Mouse (Mus musculus): ENCODE measurements at regions not wholly inside any gene's neighbourhood (a gene's known extent, or its start where the extent isn't known, plus 50 kb on each side); places are given as distances from the start of the nearest gene placed in this dataset.

DNA sequence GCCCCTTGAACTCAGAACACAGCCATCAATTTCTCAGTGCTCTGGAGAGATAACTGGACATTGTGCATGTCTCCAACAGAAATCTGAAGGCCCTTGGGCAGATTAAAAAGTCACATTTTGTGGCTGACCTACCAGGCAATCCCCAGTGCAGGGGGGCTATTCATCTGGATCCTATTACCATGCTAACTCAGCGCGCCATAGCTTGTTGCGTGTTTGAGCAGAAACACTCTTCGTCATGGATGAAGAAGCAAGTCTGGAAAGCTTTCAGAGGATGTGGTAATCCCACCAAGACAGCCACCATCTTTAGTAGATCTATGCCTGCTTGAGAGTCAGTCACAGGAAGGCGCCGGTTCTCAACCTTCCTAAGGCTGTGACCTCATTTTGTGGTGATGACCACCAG is 243.9 kb downstream of the Sipa1l2 start:
- DNase-seq (ENCODE audit: low read depth, low spot score): no peak

DNA sequence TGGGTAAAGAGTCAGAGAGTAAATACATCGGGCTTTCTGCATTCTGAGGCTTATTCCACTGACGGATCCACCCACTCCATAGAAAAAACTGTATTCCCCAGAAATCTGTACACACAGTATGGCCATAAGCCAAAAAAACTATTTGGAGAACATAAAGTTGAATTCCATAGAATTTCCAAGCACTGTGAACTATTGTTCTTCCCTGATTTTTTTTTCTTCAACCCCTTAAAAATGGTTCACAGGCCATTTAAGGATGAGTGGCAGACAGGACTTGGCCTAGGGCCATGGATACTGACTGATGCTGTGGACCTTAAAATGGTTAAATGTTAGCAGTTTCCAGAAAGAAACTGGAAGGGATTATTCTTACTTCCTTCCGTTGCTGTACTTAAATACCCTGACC is 247.0 kb downstream of the Sipa1l2 start:
- DNase-seq (ENCODE audit: low read depth, low spot score): no peak

DNA sequence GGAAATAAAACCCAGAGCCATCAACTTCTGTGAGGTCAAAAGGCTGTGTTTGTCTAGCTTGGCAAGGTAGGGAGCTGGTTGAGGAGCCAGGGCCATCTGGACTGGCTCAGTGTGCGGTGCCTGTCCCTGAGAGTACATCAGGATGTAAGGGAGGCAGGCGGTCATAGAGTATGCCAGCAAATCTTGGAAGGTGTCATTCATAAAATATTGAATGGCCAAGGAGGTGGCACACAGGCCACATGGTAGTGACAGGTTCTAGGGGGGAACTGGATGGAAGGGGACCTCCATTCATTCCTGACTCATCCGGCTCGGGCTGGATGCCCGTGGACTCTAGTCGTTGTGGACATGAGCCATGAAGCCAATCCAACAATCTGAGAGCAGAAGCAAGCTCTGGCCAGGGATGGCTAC is 252.0 kb downstream of the Sipa1l2 start:
- no peak for DNase-seq (ENCODE audit: low read depth, low spot score)

DNA sequence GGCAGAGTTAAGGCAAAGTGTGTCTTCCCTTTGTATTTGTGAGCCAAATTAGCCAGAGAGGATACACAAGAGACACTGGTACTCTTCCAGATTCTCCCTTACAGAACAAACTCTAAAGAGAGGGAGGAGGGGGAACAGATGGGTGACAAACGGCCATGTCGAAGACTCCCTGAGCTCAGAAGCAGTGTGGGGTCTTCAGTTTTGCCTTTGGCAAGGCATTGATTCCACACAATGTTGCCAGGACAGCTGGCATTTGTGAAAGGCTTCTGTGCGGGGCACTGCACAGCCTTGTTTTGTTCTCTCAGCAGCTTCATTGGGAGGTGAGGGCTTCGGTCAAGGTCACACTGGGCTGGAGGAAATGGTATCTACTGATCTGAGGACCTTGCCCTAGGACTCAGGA is 253.9 kb downstream of the Sipa1l2 start:
- no peak for DNase-seq (ENCODE audit: low read depth, low spot score)

DNA sequence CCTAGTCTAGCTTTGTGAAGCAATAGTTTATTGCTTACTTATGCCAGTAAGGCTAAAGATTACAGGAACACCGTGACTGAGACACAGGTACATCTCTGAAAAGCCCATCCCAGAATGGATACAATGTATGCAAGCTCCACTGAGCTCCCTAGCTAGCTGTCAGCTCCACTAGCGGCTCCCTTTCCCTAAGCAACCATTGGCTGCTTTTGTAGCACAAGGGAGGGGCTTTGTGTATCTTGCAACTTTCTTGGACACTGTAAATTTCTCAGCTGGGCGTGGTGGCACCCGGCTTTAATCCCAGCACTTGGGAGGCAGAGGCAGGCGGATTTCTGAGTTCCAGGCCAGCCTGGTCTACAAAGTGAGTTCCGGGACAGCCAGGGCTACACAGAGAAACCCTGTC is 254.6 kb downstream of the Sipa1l2 start:
- no peak for DNase-seq (ENCODE audit: low read depth, low spot score)

DNA sequence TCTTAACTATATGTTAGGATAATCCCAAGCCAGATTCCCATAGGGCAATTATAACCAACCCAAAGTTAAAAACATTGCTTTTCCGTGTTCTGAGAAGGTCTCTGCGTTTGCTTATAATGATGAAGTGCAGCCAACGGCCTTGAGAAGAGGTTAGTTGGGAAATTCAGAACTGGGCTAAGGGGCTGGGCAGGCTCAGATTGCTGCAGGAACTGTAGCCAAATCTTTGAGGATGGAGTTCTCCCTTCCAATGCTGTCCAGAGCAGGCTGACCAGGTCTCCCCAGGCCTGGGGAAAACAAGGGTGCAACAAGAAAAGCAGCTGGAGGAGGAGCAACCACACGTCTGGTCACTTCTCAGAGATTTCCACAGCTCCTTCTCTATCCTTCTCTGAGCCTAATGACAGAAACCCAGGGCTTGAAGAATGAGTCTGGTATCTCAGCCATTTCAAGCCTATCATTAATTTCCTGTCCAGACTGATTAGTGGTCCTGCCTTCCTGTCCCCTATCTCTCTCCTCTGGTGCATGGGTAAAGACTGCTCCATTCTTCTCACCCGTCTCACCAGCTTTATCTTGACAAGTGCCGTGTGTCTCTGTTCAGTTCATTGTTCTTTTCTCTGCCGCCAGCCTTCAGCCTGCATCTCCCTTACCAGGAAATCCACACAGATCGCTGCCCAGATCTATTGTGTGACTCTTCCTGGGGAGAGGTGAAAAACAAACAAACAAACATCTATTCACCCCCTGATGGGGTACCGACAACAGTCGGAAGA is 255.2 kb downstream of the Sipa1l2 start:
- DNase-seq (ENCODE audit: low read depth, low spot score): no peak

DNA sequence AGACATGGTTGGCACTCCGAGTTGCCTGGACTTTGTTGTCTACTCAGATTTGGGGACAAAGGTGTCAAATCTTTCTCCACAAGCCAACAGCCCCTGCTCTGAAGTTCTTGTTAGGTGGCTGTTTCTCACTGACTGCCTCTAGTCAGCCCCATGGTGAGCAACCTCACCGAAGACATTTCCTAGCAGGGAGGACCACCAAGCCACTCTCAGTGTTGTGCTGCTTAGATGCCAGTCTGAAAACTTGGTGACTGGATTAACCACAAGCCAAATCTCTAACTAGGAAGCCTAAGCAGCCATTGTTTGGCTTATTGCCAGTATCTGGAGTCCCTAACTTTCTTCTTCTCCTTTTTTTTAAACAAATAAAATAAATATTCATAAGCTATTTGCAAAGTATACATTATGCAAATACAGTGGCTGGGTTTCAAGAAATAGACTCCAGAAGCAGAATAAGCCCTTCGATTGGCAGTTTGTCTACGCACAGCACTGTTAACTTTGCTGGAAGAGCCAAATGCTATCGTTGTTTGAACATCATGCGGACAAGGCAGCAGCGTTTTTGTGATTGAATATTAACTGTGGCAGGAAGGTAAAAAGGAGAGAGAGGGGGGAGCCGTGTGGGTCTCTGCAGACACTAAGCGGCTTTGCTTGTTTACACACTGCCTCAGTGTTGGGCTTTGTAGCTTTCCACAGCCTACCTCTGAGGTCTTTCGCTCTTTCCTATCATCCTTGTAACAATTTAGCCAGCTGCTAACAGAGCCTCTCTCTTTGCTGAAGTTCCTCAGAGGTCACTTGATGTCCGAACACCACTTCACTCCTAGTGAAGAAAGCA is 257.4 kb downstream of the Disc1 start:
- no peak for DNase-seq (ENCODE audit: low read depth, low spot score)
